Mouse (Mus musculus) heart, postnatal 0 days (tissue): ENCODE data around the gene Shisa2. TPM values are rescaled to one million over a fixed set of nuclear protein-coding genes. Genes with fewer than 3 reads are reported as not detected.
"Not testable (repeated sequence)": the region's sequence is repeated elsewhere in the genome, so short reads cannot be mapped to it uniquely, and the experiment has no call there.

Source experiments
- ATAC-seq: fragments of 200-750 bp; cut with Nextera tagmentation; 2 replicates; pipeline ENCODE4 v1.8.0; 2017; ENCODE audit warnings: low read depth, moderate number of reproducible peaks, moderate library complexity; ENCODE audit not compliant: insufficient read depth
- DNase-seq: peaks from one replicate; pipeline ENCODE4 v3.0.0-alpha.2; 2016; ENCODE audit warnings: low spot score
- H3K27ac ChIP-seq: fragments of 300-500 bp; sonication (generic); 2 replicates; pipeline ENCODE4 v1.5.1; 2014; ENCODE audit warnings: low read depth, mild to moderate bottlenecking
- H3K27me3 ChIP-seq: fragments of 300-500 bp; sonication (generic); 2 replicates; pipeline ENCODE4 v1.6.1; 2014; ENCODE audit warnings: low read length, mixed read lengths; ENCODE audit not compliant: control insufficient read depth, insufficient read depth
- H3K36me3 ChIP-seq: fragments of 300-500 bp; sonication (generic); replicated peaks from 2 replicates; pipeline ENCODE4 v1.6.1; 2014; ENCODE audit warnings: low read length, mixed read lengths; ENCODE audit not compliant: control insufficient read depth, insufficient read depth
- H3K4me1 ChIP-seq: fragments of 300-500 bp; sonication (generic); 2 replicates; pipeline ENCODE4 v1.6.1; 2014; ENCODE audit warnings: antibody characterized with exemption; ENCODE audit not compliant: control insufficient read depth, insufficient read depth
- H3K4me2 ChIP-seq: fragments of 300-500 bp; sonication (generic); 2 replicates; pipeline ENCODE4 v1.6.1; 2014; ENCODE audit warnings: low read depth, mild to moderate bottlenecking, low read length, moderate library complexity
- H3K4me3 ChIP-seq: fragments of 300-500 bp; sonication (generic); 2 replicates; pipeline ENCODE4 v1.5.1; 2014; ENCODE audit warnings: low read depth, low read length
- H3K9ac ChIP-seq: fragments of 300-500 bp; sonication (generic); replicated peaks from 2 replicates; pipeline ENCODE4 v1.6.1; 2014; ENCODE audit warnings: low read depth, low read length, mixed read lengths
- H3K9me3 ChIP-seq: fragments of 300-500 bp; sonication (generic); replicated peaks from 2 replicates; pipeline ENCODE4 v1.6.1; 2016; ENCODE audit warnings: low read length; ENCODE audit not compliant: control insufficient read depth
- CTCF ChIP-seq: IDR thresholded peaks from 2 replicates; pipeline ENCODE4 v1.5.1; 2016; ENCODE audit warnings: antibody characterized with exemption, control low read depth, low read depth
- EP300 ChIP-seq: IDR thresholded peaks from 2 replicates; pipeline ENCODE4 v1.6.1; 2016; ENCODE audit warnings: antibody characterized with exemption, low read depth
- WGBS: fragments of 180-500 bp; shearing (Covaris S2); extraction: QIAGEN DNeasy Blood & Tissue Kit; methylation state at CpG from one replicate; pipeline ENCODE4 v1.1.7; 2014; 5-methylcytosine and 5-hydroxymethylcytosine counted together
- polyA plus RNA-seq: library from polyadenylated mRNA; unstranded; fragments of >200 nt; fragmentation: Nextera tagmentation; extraction: Ambion mirVana; gene quantifications from 2 replicates; pipeline ENCODE4 v1.2.1, GENCODE M21; 2015
- total RNA-seq: library from RNA; depleted of rRNA; stranded (reverse); fragments of >200 nt; gene quantifications from 2 replicates; pipeline ENCODE4 v1.2.3, GENCODE M21; 2014; ENCODE audit warnings: low replicate concordance

Shisa2 gene
- total and polyA plus RNA-seq, 2 experiments from 2014 or later = 1.8 to 11.1 TPM

GRCm38 (mm10) chr14:59612920-59613625 lies 12.0 kb upstream of the Shisa2 start:
- TF ChIP-seq CTCF (peak; percentile 61), EP300 (no peak)
- Histone ChIP-seq H3K27ac (no peak overlapping the region), H3K4me2 (no peak overlapping the region), H3K9me3 (no peaks in the 10 kb centered on the region), H3K9ac (no peak overlapping the region), H3K4me3 (no peak overlapping the region), H3K27me3 (no peaks in the 10 kb centered on the region), H3K4me1 (no peaks in the 10 kb centered on the region), H3K36me3 (no peaks in the 10 kb centered on the region)
- DNase-seq (peak; percentile 26), ATAC-seq (no peak)
- 54% methylated on average over 14 of the region's 14 CpGs for WGBS

DNA sequence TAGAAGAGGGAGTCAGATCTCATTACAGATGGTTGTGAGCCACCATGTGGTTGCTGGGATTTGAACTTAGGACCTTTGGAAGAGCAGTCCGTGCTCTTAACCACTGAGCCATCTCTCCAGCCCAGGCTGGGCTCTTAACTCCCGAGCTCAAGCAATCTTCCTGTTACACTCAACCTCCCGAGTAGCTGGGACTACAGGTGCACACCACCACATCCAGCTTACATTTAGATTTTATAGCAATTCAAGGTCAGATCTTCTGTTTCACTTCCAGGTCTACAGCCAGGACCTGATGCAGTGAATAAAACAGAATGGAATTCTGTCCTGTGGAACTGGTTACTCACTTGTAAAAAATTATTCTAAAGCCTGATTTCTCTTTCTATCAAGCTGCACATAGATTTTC lies 11.0 kb upstream of the Shisa2 start:
- not testable (repeated sequence) for H3K4me3 ChIP-seq, H3K9me3 ChIP-seq, H3K27me3 ChIP-seq, H3K27ac ChIP-seq, H3K4me2 ChIP-seq, H3K4me1 ChIP-seq, H3K36me3 ChIP-seq, DNase-seq, ATAC-seq, H3K9ac ChIP-seq
- 64% methylated on average over 3 of the region's 3 CpGs for WGBS

DNA sequence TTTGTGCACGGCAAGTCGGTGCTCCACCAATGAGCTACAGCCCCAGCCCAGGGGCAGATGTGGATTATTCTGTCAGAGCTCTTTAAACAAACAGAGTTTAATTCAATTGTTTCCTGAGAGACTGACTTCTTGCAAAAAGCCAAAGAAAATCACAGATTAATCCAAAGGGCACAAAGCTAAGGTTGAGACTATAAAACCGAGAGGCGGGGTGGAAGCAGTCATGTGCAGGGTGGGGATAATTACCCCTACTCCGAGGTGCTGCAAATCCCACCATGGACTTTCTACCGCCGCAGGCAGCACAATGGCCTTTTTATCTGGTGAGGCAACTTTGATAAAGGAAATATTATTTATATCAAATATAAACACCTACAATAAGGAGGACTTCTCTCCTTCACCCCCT lies 8.3 kb upstream of the Shisa2 start:
- 84% methylated on average over 7 of the region's 7 CpGs for WGBS
- H3K4me1 ChIP-seq = no peaks in the 10 kb centered on the region
- DNase-seq (no peak), ATAC-seq (no peak)
- H3K4me2 ChIP-seq = no peak overlapping the region
- H3K9me3 ChIP-seq = no peaks in the 10 kb centered on the region
- no peak overlapping the region for H3K27ac ChIP-seq
- H3K27me3 ChIP-seq = no peaks in the 10 kb centered on the region
- TF ChIP-seq EP300 = no peak
- no peak for TF ChIP-seq CTCF
- no peak overlapping the region for H3K9ac ChIP-seq
- H3K4me3 ChIP-seq = no peak overlapping the region
- H3K36me3 ChIP-seq = no peaks in the 10 kb centered on the region

DNA sequence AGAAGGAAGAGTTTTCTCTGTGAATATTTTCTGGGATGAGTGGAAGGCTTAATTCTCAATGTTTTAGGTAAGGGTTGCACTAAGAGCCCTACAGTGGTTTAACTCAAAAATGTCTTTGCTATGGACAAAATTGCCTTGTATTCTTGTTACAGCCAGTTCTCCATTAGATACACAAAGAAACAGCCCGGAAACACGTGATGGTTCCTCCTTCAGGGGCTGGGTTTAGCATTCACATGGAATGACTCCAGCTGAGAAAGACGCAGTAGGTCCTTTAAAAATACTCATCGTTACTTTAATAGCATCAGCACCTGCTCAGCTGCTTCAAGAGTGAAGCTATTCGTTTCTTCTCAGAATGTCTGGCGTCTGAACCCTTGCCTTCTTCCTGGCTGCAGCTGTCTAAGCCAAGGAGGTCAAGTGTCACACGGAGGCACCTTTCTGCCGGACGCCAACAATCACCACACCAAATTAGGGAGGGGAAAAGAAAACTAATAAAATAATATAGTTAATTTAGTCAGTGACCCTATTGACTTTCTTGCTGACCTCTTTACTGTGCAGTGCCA lies 702 bp upstream of the Shisa2 start:
- H3K4me2 ChIP-seq = no peak overlapping the region
- ATAC-seq = no peak
- peaks cover 40% of the 10 kb centered on the region for H3K27me3 ChIP-seq
- H3K4me1 ChIP-seq = peaks cover 7% of the 10 kb centered on the region; the same call in 1 of the 2 replicates
- 52% methylated on average over 9 of the region's 9 CpGs for WGBS
- no peaks in the 10 kb centered on the region for H3K9me3 ChIP-seq
- H3K9ac ChIP-seq = no peak overlapping the region
- H3K4me3 ChIP-seq = no peak overlapping the region
- H3K36me3 ChIP-seq = no peaks in the 10 kb centered on the region
- H3K27ac ChIP-seq = no peak overlapping the region
- DNase-seq = no peak
- TF ChIP-seq CTCF (no peak), EP300 (no peak)

GRCm38 (mm10) chr14:59625806-59626364 lies 777 bp downstream of the Shisa2 start:
- DNase-seq = no peak

More at GRCm38 (mm10) chr14:59625806-59626364, 777 bp downstream of the Shisa2 start:
- Histone ChIP-seq H3K9ac (peak overlapping the region; percentile 45), H3K9me3 (no peaks in the 10 kb centered on the region), H3K4me3 (peak overlapping the region; percentile 73), H3K4me2 (peak overlapping the region; percentile 99), H3K27ac (peak overlapping the region; percentile 32), H3K36me3 (no peaks in the 10 kb centered on the region), H3K4me1 (peaks cover 7% of the 10 kb centered on the region; the same call in 1 of the 2 replicates), H3K27me3 (peaks cover 40% of the 10 kb centered on the region)
- TF ChIP-seq CTCF (no peak), EP300 (no peak)
- WGBS = under 1% methylated on average over 51 of the region's 51 CpGs
- peak; percentile 18 for ATAC-seq
